Mouse (Mus musculus) liver, postnatal 0 days (tissue): ENCODE data around the gene Uqcr11. TPM values are rescaled to one million over a fixed set of nuclear protein-coding genes. Genes with fewer than 3 reads are reported as not detected.
A peak's percentile ranks its signal among the peaks of the same experiment; 100 is the strongest.

Experiments used
- ATAC-seq: fragments of 200-750 bp; cut with Nextera tagmentation; 2 replicates; pipeline ENCODE4 v1.8.0; 2017; ENCODE audit warnings: mild to moderate bottlenecking, moderate library complexity
- DNase-seq: peaks from one replicate; pipeline ENCODE4 v3.0.0-alpha.2; 2016
- H3K27ac ChIP-seq: fragments of 300-500 bp; sonication (generic); 2 replicates; pipeline ENCODE4 v1.5.1; 2014; ENCODE audit warnings: antibody characterized with exemption, moderate library complexity, mild to moderate bottlenecking, low read depth
- H3K27me3 ChIP-seq: fragments of 300-500 bp; sonication (generic); 2 replicates; pipeline ENCODE4 v1.6.1; 2014; ENCODE audit warnings: low read length, control low read depth, mixed read lengths; ENCODE audit not compliant: insufficient read depth
- H3K36me3 ChIP-seq: fragments of 300-500 bp; sonication (generic); replicated peaks from 2 replicates; pipeline ENCODE4 v1.6.1; 2014; ENCODE audit warnings: mild to moderate bottlenecking, control low read depth, low read length, moderate library complexity, mixed read lengths; ENCODE audit not compliant: insufficient read depth
- H3K4me1 ChIP-seq: fragments of 300-500 bp; sonication (generic); 2 replicates; pipeline ENCODE4 v1.6.1; 2014; ENCODE audit warnings: antibody characterized with exemption, mild to moderate bottlenecking, control low read depth; ENCODE audit not compliant: insufficient read depth
- H3K4me2 ChIP-seq: fragments of 300-500 bp; sonication (generic); 2 replicates; pipeline ENCODE4 v1.6.1; 2014; ENCODE audit warnings: low read depth, mild to moderate bottlenecking, low read length, moderate library complexity, mixed read lengths
- H3K4me3 ChIP-seq: fragments of 300-500 bp; sonication (generic); 2 replicates; pipeline ENCODE4 v1.5.1; 2014; ENCODE audit warnings: low read depth, low read length
- H3K9ac ChIP-seq: fragments of 300-500 bp; sonication (generic); replicated peaks from 2 replicates; pipeline ENCODE4 v1.6.1; 2014; ENCODE audit warnings: mild to moderate bottlenecking, moderate library complexity
- H3K9me3 ChIP-seq: fragments of 300-500 bp; sonication (generic); 2 replicates; pipeline ENCODE4 v1.6.1; 2016; ENCODE audit warnings: mild to moderate bottlenecking, control low read depth, low read length, mixed read lengths
- CTCF ChIP-seq: sonication (generic); IDR thresholded peaks from 2 replicates; pipeline ENCODE4 v1.5.1; 2016; ENCODE audit warnings: antibody characterized with exemption, low read depth
- EP300 ChIP-seq: IDR thresholded peaks from 2 replicates; pipeline ENCODE4 v1.6.1; 2016; ENCODE audit warnings: antibody characterized with exemption, low read depth, mild to moderate bottlenecking
- WGBS: fragments of 180-500 bp; shearing (Covaris S2); extraction: QIAGEN DNeasy Blood & Tissue Kit; methylation state at CpG from one replicate; pipeline ENCODE4 v1.1.7; 2014; ENCODE audit not compliant: insufficient replicate concordance; 5-methylcytosine and 5-hydroxymethylcytosine counted together
- polyA plus RNA-seq: library from polyadenylated mRNA; unstranded; fragments of >200 nt; fragmentation: Nextera tagmentation; extraction: Ambion mirVana; gene quantifications from 2 replicates; pipeline ENCODE4 v1.2.1, GENCODE M21; 2015

Gene Uqcr11
- polyA plus RNA-seq, 1 experiment from 2014 or later, result 771 TPM

- 53% methylated on average over 1 of the region's 1 CpGs for WGBS
- H3K9me3 ChIP-seq, result no peaks in the 10 kb centered on the region
- peaks cover 18% of the 10 kb centered on the region for H3K4me1 ChIP-seq
- H3K4me3 ChIP-seq, result no peak overlapping the region
- no peak overlapping the region for H3K4me2 ChIP-seq
- ATAC-seq, result no peak
- no peak overlapping the region for H3K9ac ChIP-seq
- 0 out of 2 replicates have a peak, but pooled peaks cover 2% of the 10 kb centered on the region for H3K27me3 ChIP-seq
- no peak overlapping the region for H3K27ac ChIP-seq
- H3K36me3 ChIP-seq, result no peaks in the 10 kb centered on the region
- DNase-seq, result no peak
- TF ChIP-seq CTCF (no peak), EP300 (no peak)
These were observed 38.4 kb upstream of the Uqcr11 start for GRCm38 (mm10) chr10:80445052-80445451.

DNA sequence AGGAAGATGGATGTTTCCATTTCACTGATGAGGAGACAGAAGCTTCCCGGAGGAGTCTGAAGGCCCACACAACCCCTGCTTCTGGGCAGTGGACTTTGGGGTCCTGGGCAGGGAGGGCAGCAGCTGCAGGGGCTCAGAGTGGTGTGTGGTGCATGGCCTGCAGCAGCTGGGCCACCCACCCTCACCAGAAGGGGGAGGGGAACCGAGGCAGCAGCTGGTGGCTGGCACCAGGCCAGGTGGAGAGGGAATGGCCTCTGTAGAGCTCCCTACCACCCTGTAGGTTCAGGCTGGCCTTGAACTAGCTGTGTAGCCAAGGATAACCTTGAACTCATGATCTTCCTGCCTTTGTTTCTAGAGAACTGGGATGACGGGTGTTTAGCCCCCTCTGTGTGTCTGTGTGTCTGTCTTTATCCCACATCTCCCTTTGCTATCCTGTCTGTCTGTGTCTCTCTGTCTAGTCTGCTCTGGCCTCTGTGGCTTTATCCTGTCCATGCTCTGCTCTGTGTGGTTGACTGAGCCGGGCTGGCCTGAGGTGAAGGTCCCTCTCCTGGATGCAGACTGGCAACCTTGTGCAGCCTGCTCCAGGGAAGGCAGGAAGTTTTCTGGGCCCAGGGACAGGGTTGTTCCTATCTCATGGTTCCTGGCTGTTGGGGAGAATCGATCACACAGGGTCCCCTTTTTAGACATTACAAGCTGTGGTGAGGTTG lies 37.9 kb upstream of the Uqcr11 start:
- no peak for TF ChIP-seq EP300
- 0 out of 2 replicates have a peak, but pooled peaks have one; percentile 1 for TF ChIP-seq CTCF
- ATAC-seq, result no peak
- 46% methylated on average over 5 of the region's 5 CpGs for WGBS
- H3K4me2 ChIP-seq, result no peak overlapping the region
- H3K27me3 ChIP-seq, result 0 out of 2 replicates have a peak, but pooled peaks cover 2% of the 10 kb centered on the region
- H3K9me3 ChIP-seq, result no peaks in the 10 kb centered on the region
- no peak overlapping the region for H3K4me3 ChIP-seq
- no peaks in the 10 kb centered on the region for H3K36me3 ChIP-seq
- H3K4me1 ChIP-seq, result peaks cover 18% of the 10 kb centered on the region
- H3K9ac ChIP-seq, result no peak overlapping the region
- no peak overlapping the region for H3K27ac ChIP-seq
- no peak for DNase-seq

GRCm38 (mm10) chr10:80443575-80444278 lies 37.1 kb upstream of the Uqcr11 start:
- Histone ChIP-seq H3K4me1 (peaks cover 18% of the 10 kb centered on the region), H3K36me3 (no peaks in the 10 kb centered on the region), H3K4me3 (no peak overlapping the region), H3K9me3 (no peaks in the 10 kb centered on the region), H3K9ac (no peak overlapping the region), H3K27ac (no peak overlapping the region), H3K4me2 (no peak overlapping the region), H3K27me3 (0 out of 2 replicates have a peak, but pooled peaks cover 2% of the 10 kb centered on the region)
- no peak for DNase-seq
- 78% methylated on average over 8 of the region's 8 CpGs for WGBS
- TF ChIP-seq CTCF (no peak), EP300 (no peak)
- no peak for ATAC-seq

DNA sequence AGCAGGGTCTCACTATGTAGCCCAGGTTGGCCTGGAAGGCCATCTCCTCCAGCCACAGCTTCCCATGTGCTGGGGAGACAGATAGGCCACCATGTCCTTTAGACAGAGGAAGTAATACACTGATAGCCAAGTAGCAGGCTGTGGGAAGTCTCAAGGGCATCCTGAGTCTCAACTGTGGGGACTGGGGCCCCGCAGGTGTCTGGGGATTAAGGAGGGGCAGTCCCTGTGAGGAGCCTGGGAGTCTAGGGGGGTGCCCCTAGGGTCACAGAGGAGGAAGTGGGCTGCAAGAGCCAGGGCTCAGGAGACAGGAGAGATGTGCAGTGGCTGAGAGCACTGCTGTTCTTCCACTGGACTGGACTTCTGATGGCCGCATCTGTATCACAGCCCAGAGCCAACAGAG lies 36.4 kb upstream of the Uqcr11 start:
- H3K27me3 ChIP-seq, result 0 out of 2 replicates have a peak, but pooled peaks cover 2% of the 10 kb centered on the region
- 34% methylated on average over 2 of the region's 2 CpGs for WGBS
- no peak overlapping the region for H3K9ac ChIP-seq
- peaks cover 21% of the 10 kb centered on the region for H3K4me1 ChIP-seq
- no peaks in the 10 kb centered on the region for H3K36me3 ChIP-seq
- no peak overlapping the region for H3K4me2 ChIP-seq
- H3K4me3 ChIP-seq, result no peak overlapping the region
- H3K9me3 ChIP-seq, result no peaks in the 10 kb centered on the region
- no peak for ATAC-seq
- TF ChIP-seq CTCF (no peak), EP300 (no peak)
- no peak overlapping the region for H3K27ac ChIP-seq
- DNase-seq, result peak; percentile 38

GRCm38 (mm10) chr10:80441598-80441997 lies 35.0 kb upstream of the Uqcr11 start:
- H3K4me3 ChIP-seq, result no peak overlapping the region
- no peaks in the 10 kb centered on the region for H3K36me3 ChIP-seq
- WGBS, result 59% methylated on average over 8 of the region's 8 CpGs
- no peaks in the 10 kb centered on the region for H3K27me3 ChIP-seq
- peaks cover 25% of the 10 kb centered on the region for H3K4me1 ChIP-seq
- DNase-seq (no peak), ATAC-seq (no peak)
- TF ChIP-seq CTCF, result 0 out of 2 replicates have a peak, but pooled peaks have one; percentile 12
- TF ChIP-seq EP300, result no peak
- H3K9me3 ChIP-seq, result no peaks in the 10 kb centered on the region
- H3K27ac ChIP-seq, result no peak overlapping the region
- no peak overlapping the region for H3K4me2 ChIP-seq
- H3K9ac ChIP-seq, result no peak overlapping the region

GRCm38 (mm10) chr10:80440031-80440430 lies 33.4 kb upstream of the Uqcr11 start:
- H3K9me3 ChIP-seq, result no peaks in the 10 kb centered on the region
- DNase-seq, result no peak
- H3K9ac ChIP-seq, result no peak overlapping the region
- H3K4me1 ChIP-seq, result peaks cover 29% of the 10 kb centered on the region
- TF ChIP-seq EP300 (no peak), CTCF (no peak)
- H3K4me3 ChIP-seq, result no peak overlapping the region
- H3K27me3 ChIP-seq, result no peaks in the 10 kb centered on the region
- no peaks in the 10 kb centered on the region for H3K36me3 ChIP-seq
- no peak for ATAC-seq
- H3K4me2 ChIP-seq, result no peak overlapping the region
- no peak overlapping the region for H3K27ac ChIP-seq
